Mouse (Mus musculus) ZHBTc4 (cell line): ENCODE data around the gene Pex5.

Source experiments
- DNase-seq: peaks from one replicate; pipeline ENCODE4 v3.0.0-alpha.2; 2011; ENCODE audit warnings: low read depth, low spot score

Pex5 gene

DNA sequence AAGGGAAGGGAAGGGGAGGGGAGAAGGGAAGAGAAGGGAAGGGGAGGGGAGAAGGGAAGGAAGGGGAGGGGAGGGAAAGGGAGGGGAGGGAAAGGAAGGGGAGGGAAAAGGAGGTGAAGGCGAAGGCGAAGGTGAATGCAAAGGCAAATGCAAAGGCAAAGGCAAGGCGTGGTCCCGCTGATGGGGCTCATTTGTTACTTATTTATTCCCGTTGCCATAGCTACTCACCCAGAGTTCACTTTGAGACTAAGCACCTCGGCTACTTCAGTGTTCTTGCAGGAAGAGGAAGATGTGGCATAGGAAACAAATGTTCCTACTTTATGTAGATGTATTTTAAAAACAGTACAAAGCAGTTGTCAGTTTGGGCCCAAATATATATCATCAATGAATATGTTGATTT lies 54.3 kb downstream of the Pex5 start:
- peak; percentile 68 for DNase-seq

GRCm38 (mm10) chr6:124358953-124359352 lies 55.9 kb downstream of the Pex5 start:
- no peak for DNase-seq

- DNase-seq, result no peak
Observed at GRCm38 (mm10) chr6:124353246-124353645, 61.6 kb downstream of the Pex5 start.
